8 mouse cellular contexts compared by ENCODE assay signal in genomic region chr13:51170691-51171680, GRCm38 (mm10). TPM values are rescaled to one million over a fixed set of nuclear protein-coding genes. Genes with fewer than 3 reads are reported as not detected.
DNase-seq lines count a peak whose midpoint lies in the region; ATAC-seq and TF ChIP-seq lines count a peak whose summit lies in the region.

Nxnl2 (plus strand) TSS chr13:51171022.

- 0 out of 2 replicates have a peak, but pooled peaks cover 5% of the 10 kb centered on the region for H3K9me3 ChIP-seq in embryonic facial prominence, embryonic 10.5 days
- H3K9me3 ChIP-seq in heart, embryonic 15.5 days (replicated peaks): no peaks in the 10 kb centered on the region
- no peaks in the 10 kb centered on the region for H3K9me3 ChIP-seq in kidney, postnatal 0 days (replicated peaks; ENCODE audit: low read length)

- H3K27ac ChIP-seq in embryonic facial prominence, embryonic 10.5 days (replicated peaks): peak within 1 kb of the TSS; percentile 40; the same call in 1 of the 2 replicates
- 0 out of 2 replicates have a peak within 1 kb of the TSS, but pooled peaks have one; percentile 3 for H3K27ac ChIP-seq in heart, embryonic 15.5 days
- H3K27ac ChIP-seq in kidney, postnatal 0 days: no peak within 1 kb of the TSS

- peak; percentile 57 for TF ChIP-seq CTCF in kidney, postnatal 0 days (IDR thresholded peaks at IDR 0.05; ENCODE audit: low read depth)

- peak; percentile 68 for ATAC-seq in heart, embryonic 15.5 days (replicated peaks; ENCODE audit: insufficient number of reproducible peaks, insufficient read depth, low FRiP score, low read depth)
- peak; percentile 78 for ATAC-seq in kidney, postnatal 0 days (replicated peaks; ENCODE audit: low FRiP score, low read depth)

- under 1% methylated on average over 64 of the region's 64 CpGs for WGBS in embryonic facial prominence, embryonic 10.5 days
- whole genome bisulfite sequencing in heart, embryonic 15.5 days: under 1% methylated on average over 64 of the region's 64 CpGs
- under 1% methylated on average over 64 of the region's 64 CpGs for WGBS in kidney, postnatal 0 days

- peak within 1 kb of the TSS; percentile 67 for H3K4me3 ChIP-seq in embryonic facial prominence, embryonic 10.5 days
- H3K4me3 ChIP-seq in heart, embryonic 15.5 days: peak within 1 kb of the TSS; percentile 60
- peak within 1 kb of the TSS; percentile 49 for H3K4me3 ChIP-seq in kidney, postnatal 0 days (replicated peaks; ENCODE audit: low read depth, low read length)

- H3K27me3 ChIP-seq in embryonic facial prominence, embryonic 10.5 days (replicated peaks; ENCODE audit: low read depth, poor library complexity, severe bottlenecking): peaks cover 53% of the 10 kb centered on the region
- peaks cover 20% of the 10 kb centered on the region for H3K27me3 ChIP-seq in heart, embryonic 15.5 days
- H3K27me3 ChIP-seq in kidney, postnatal 0 days (ENCODE audit: insufficient read depth, low read length): no peaks in the 10 kb centered on the region

- H3K4me1 ChIP-seq in embryonic facial prominence, embryonic 10.5 days: peaks cover 17% of the 10 kb centered on the region
- H3K4me1 ChIP-seq in heart, embryonic 15.5 days (replicated peaks): peaks cover 20% of the 10 kb centered on the region
- H3K4me1 ChIP-seq in kidney, postnatal 0 days (replicated peaks; ENCODE audit: insufficient read depth, low read length): 0 out of 2 replicates have a peak, but pooled peaks cover 6% of the 10 kb centered on the region

- peak; percentile 81 to 82 for DNase-seq in B cell, adult 2 months
- peak; percentile 88 for DNase-seq in ZHBTc4 (ENCODE audit: low read depth, low spot score)
- DNase-seq in embryonic facial prominence, embryonic 10.5 days (ENCODE audit: low spot score): peak; percentile 67
- DNase-seq in kidney, postnatal 0 days (ENCODE audit: low spot score): peak; percentile 62
- peak; percentile 56 for DNase-seq in lung, postnatal 25 days (ENCODE audit: low spot score)
- peak; percentile 76 for DNase-seq in retina, adult 2 months (ENCODE audit: low read depth, low spot score)
- DNase-seq in thymus, postnatal 4 days: peak; percentile 87

- H3K36me3 ChIP-seq in embryonic facial prominence, embryonic 10.5 days (replicated peaks): no peaks in the 10 kb centered on the region
- H3K36me3 ChIP-seq in heart, embryonic 15.5 days: no peaks in the 10 kb centered on the region
- no peaks in the 10 kb centered on the region for H3K36me3 ChIP-seq in kidney, postnatal 0 days (ENCODE audit: insufficient read depth, low read length)

- peak within 1 kb of the TSS; percentile 99 for H3K4me2 ChIP-seq in heart, embryonic 15.5 days
- H3K4me2 ChIP-seq in kidney, postnatal 0 days (ENCODE audit: low read length): peak within 1 kb of the TSS; percentile 96

- peak within 1 kb of the TSS; percentile 37 for H3K9ac ChIP-seq in heart, embryonic 15.5 days
- peak within 1 kb of the TSS; percentile 41 for H3K9ac ChIP-seq in kidney, postnatal 0 days (ENCODE audit: low read depth, low read length)

RNA-seq across cellular contexts. Expression of gene Nxnl2, which starts in this region (rescaled TPM):
- polyA plus RNA-seq in embryonic facial prominence, embryonic 10.5 days (2016; fragmentation: Nextera tagmentation; extraction: Ambion mirVana): 0.33 and 0.67 TPM in 2 replicates
- 1.7 and 2.2 TPM in 2 replicates for polyA plus RNA-seq in heart, embryonic 15.5 days (2015; fragmentation: Nextera tagmentation; extraction: Ambion mirVana)
- 2.3 and 2.5 TPM in 2 replicates for polyA plus RNA-seq in kidney, postnatal 0 days (2015; fragmentation: Nextera tagmentation; extraction: Ambion mirVana)

Comparison
In these comparisons a context has a peak if more than half of its experiments do, and no peak if none do; other contexts are left out.
1. Peak in DNase-seq, H3K4me3 ChIP-seq and H3K27ac ChIP-seq in embryonic facial prominence, embryonic 10.5 days; RNA of the gene not detected or under 1 TPM.